Mouse (Mus musculus): ENCODE measurements around the gene Nckap5. TPM values are rescaled to one million over a fixed set of nuclear protein-coding genes. Genes with fewer than 3 reads are reported as not detected.

The Nckap5 gene
- polyA plus RNA-seq, 2 experiments = 0.31 to 1.3 TPM

- H3K4me2 ChIP-seq (ENCODE audit: low read depth) = no peak overlapping the region
- no peaks in the 10 kb centered on the region for H3K9me3 ChIP-seq (ENCODE audit: control insufficient read depth, low read length)
- H3K9ac ChIP-seq (replicated peaks) = no peak overlapping the region
- no peaks in the 10 kb centered on the region for H3K27me3 ChIP-seq (ENCODE audit: control insufficient read depth, insufficient read depth, low read length)
- H3K27ac ChIP-seq = no peak overlapping the region
- H3K4me1 ChIP-seq (replicated peaks; ENCODE audit: control insufficient read depth in 2 of 2, insufficient read depth in 2 of 2, low read length in 1 of 2) = no peaks in the 10 kb centered on the region
- H3K4me3 ChIP-seq (ENCODE audit: insufficient read depth in 1 of 2, low read depth in 2 of 2, low read length in 2 of 2) = no peak overlapping the region
- no peak for TF ChIP-seq EP300 (IDR thresholded peaks at IDR 0.05; ENCODE audit: low read depth)
- peak; percentile 73 for TF ChIP-seq CTCF (IDR thresholded peaks at IDR 0.05; ENCODE audit: low read depth)
- ATAC-seq (ENCODE audit: insufficient read depth) (no peak), DNase-seq (ENCODE audit: low read depth in 3 of 3, low spot score in 3 of 3) (no peak)
- no peaks in the 10 kb centered on the region for H3K36me3 ChIP-seq (replicated peaks; ENCODE audit: control insufficient read depth, insufficient read depth, low read depth)
- 5% methylated on average over 4 of the region's 4 CpGs for WGBS (ENCODE audit: insufficient replicate concordance)
These were observed 422.7 kb downstream of the Nckap5 start for GRCm38 (mm10) chr1:126407886-126408285.

DNA sequence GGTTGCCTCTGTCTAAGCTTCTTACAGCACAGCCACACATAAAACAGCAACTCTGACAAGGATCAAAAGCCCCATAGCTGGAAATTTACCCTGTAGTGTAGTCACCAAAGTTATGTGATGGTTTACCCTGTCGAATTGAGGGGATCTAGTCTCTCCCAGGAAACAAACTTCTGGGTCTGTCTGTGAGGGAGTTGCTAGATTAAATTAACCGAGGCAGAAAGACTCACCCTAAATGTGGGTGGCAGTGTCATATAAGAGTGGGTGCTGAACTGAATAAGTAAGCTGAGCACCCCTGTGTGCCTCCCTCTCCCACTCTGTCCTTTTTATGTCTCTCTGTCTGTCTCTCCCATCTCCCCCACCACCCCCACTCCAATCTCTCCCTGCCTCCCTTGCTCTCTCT is 425.1 kb downstream of the Nckap5 start:
- no peak overlapping the region for H3K27ac ChIP-seq
- no peaks in the 10 kb centered on the region for H3K9me3 ChIP-seq (ENCODE audit: control insufficient read depth, low read length)

DNA sequence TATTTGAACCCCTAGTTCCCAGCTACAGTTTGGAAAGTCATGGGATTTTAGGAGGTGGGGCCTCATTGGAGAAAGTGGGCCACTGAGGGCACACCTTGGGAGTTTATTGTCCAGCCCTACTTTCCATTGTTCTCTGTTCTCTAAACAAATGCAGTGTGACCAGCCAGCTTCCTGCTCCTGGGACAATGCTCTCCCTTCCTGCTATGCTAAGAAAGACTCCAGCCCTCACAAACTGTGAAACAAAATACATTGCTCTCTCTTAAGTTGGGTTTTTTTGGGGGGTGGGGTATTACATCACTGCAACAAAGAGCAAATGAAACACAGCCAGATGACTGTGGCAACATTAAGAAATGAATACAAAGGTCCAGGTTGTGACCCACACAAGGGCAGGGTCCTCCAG is 426.6 kb downstream of the Nckap5 start:
- H3K4me3 ChIP-seq (ENCODE audit: insufficient read depth in 1 of 2, low read depth in 2 of 2, low read length in 2 of 2) = no peak overlapping the region
- no peak for ATAC-seq (ENCODE audit: insufficient read depth)
- no peak overlapping the region for H3K27ac ChIP-seq
- DNase-seq (ENCODE audit: low read depth in 3 of 3, low spot score in 3 of 3) = no peak
- no peaks in the 10 kb centered on the region for H3K36me3 ChIP-seq (replicated peaks; ENCODE audit: control insufficient read depth, insufficient read depth, low read depth)
- no peaks in the 10 kb centered on the region for H3K9me3 ChIP-seq (ENCODE audit: control insufficient read depth, low read length)
- no peaks in the 10 kb centered on the region for H3K4me1 ChIP-seq (replicated peaks; ENCODE audit: control insufficient read depth in 2 of 2, insufficient read depth in 2 of 2, low read length in 1 of 2)
- no peak for TF ChIP-seq CTCF (IDR thresholded peaks at IDR 0.05; ENCODE audit: low read depth)
- TF ChIP-seq EP300 (IDR thresholded peaks at IDR 0.05; ENCODE audit: low read depth) = no peak
- H3K9ac ChIP-seq (replicated peaks) = no peak overlapping the region
- no peaks in the 10 kb centered on the region for H3K27me3 ChIP-seq (ENCODE audit: control insufficient read depth, insufficient read depth, low read length)
- no peak overlapping the region for H3K4me2 ChIP-seq (ENCODE audit: low read depth)

More for the DNA sequence above, 425.1 kb downstream of the Nckap5 start:
- Histone ChIP-seq H3K4me2 (ENCODE audit: low read depth) (no peak overlapping the region), H3K36me3 (replicated peaks; ENCODE audit: control insufficient read depth, insufficient read depth, low read depth) (no peaks in the 10 kb centered on the region), H3K9ac (replicated peaks) (no peak overlapping the region), H3K4me1 (replicated peaks; ENCODE audit: control insufficient read depth in 2 of 2, insufficient read depth in 2 of 2, low read length in 1 of 2) (no peaks in the 10 kb centered on the region), H3K4me3 (ENCODE audit: insufficient read depth in 1 of 2, low read depth in 2 of 2, low read length in 2 of 2) (no peak overlapping the region), H3K27me3 (ENCODE audit: control insufficient read depth, insufficient read depth, low read length) (no peaks in the 10 kb centered on the region)
- WGBS (ENCODE audit: insufficient replicate concordance) = 53% methylated on average over 2 of the region's 2 CpGs
- DNase-seq (ENCODE audit: low read depth in 3 of 3, low spot score in 3 of 3) (no peak), ATAC-seq (ENCODE audit: insufficient read depth) (no peak)
- no peak for TF ChIP-seq EP300 (IDR thresholded peaks at IDR 0.05; ENCODE audit: low read depth)
- no peak for TF ChIP-seq CTCF (IDR thresholded peaks at IDR 0.05; ENCODE audit: low read depth)

- Histone ChIP-seq H3K27me3 (ENCODE audit: control insufficient read depth, insufficient read depth, low read length) (no peaks in the 10 kb centered on the region), H3K4me3 (ENCODE audit: insufficient read depth in 1 of 2, low read depth in 2 of 2, low read length in 2 of 2) (no peak overlapping the region), H3K27ac (no peak overlapping the region), H3K9ac (replicated peaks) (no peak overlapping the region), H3K9me3 (ENCODE audit: control insufficient read depth, low read length) (no peaks in the 10 kb centered on the region), H3K4me1 (replicated peaks; ENCODE audit: control insufficient read depth in 2 of 2, insufficient read depth in 2 of 2, low read length in 1 of 2) (no peaks in the 10 kb centered on the region), H3K4me2 (ENCODE audit: low read depth) (no peak overlapping the region), H3K36me3 (replicated peaks; ENCODE audit: control insufficient read depth, insufficient read depth, low read depth) (no peaks in the 10 kb centered on the region)
- WGBS (ENCODE audit: insufficient replicate concordance) = 69% methylated on average over 4 of the region's 4 CpGs
- ATAC-seq (ENCODE audit: insufficient read depth) = no peak
- no peak for TF ChIP-seq EP300 (IDR thresholded peaks at IDR 0.05; ENCODE audit: low read depth)
- TF ChIP-seq CTCF (IDR thresholded peaks at IDR 0.05; ENCODE audit: low read depth) = no peak
- DNase-seq (ENCODE audit: low read depth in 3 of 3, low spot score in 3 of 3) = no peak
These were observed 439.4 kb downstream of the Nckap5 start for GRCm38 (mm10) chr1:126391204-126391603.

DNA sequence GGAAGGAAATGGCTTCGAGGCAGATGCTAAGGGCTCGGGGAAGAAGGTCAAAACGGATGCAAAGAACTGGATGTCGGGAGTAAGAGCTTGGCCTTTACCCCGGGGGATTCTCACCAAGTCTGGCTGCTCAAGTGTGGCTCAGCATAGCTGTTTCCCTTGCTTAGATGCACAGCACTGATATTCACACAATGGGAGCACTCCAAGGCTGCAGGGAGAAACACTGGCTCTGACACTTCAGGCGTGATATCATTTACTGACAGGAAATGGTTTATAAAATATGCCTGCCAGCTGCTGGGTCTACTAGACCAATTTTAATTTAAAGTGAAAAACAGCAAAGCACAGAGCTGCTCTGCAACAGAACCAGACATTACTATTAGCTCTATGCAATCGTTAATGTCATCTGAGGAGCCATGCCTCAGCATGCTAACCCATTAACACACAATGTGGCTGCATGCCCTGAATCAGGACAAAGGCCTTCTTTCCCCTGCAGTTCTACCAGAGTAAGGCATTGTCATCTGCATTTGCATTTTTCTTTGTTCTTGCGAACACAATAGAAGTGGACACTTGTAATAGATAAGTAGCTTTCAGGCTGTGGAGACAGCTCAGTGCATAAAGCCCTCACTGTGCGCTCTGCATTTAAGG is 453.1 kb downstream of the Nckap5 start:
- H3K4me1 ChIP-seq (replicated peaks; ENCODE audit: control insufficient read depth in 2 of 2, insufficient read depth in 2 of 2, low read length in 1 of 2) = no peaks in the 10 kb centered on the region
- WGBS (ENCODE audit: insufficient replicate concordance) = 35% methylated on average over 9 of the region's 9 CpGs
- no peaks in the 10 kb centered on the region for H3K36me3 ChIP-seq (replicated peaks; ENCODE audit: control insufficient read depth, insufficient read depth, low read depth)

More for the DNA sequence above, 453.1 kb downstream of the Nckap5 start:
- Histone ChIP-seq H3K4me3 (ENCODE audit: insufficient read depth in 1 of 2, low read depth in 2 of 2, low read length in 2 of 2) (no peak overlapping the region), H3K9me3 (ENCODE audit: control insufficient read depth, low read length) (no peaks in the 10 kb centered on the region), H3K9ac (replicated peaks) (no peak overlapping the region), H3K27me3 (ENCODE audit: control insufficient read depth, insufficient read depth, low read length) (no peaks in the 10 kb centered on the region), H3K4me2 (ENCODE audit: low read depth) (no peak overlapping the region), H3K27ac (no peak overlapping the region)
- DNase-seq (ENCODE audit: low read depth in 3 of 3, low spot score in 3 of 3) = no peak
- no peak for TF ChIP-seq CTCF (IDR thresholded peaks at IDR 0.05; ENCODE audit: low read depth)
- TF ChIP-seq EP300 (IDR thresholded peaks at IDR 0.05; ENCODE audit: low read depth) = no peak
- no peak for ATAC-seq (ENCODE audit: insufficient read depth)

Data from liver, embryonic 14.5 days (tissue).